Mouse (Mus musculus) limb, embryonic 14.5 days (tissue): ENCODE results near the gene Wdr31. TPM values are rescaled to one million over a fixed set of nuclear protein-coding genes. Genes with fewer than 3 reads are reported as not detected.

ENCODE experiments used
- ATAC-seq: fragments of 200-750 bp; cut with Nextera tagmentation; 2 replicates; pipeline ENCODE4 v1.8.0; 2017; ENCODE audit warnings: low read depth, moderate number of reproducible peaks, moderate TSS enrichment; ENCODE audit not compliant: low FRiP score
- DNase-seq: peaks from one replicate; pipeline ENCODE4 v3.0.0-alpha.2; 2015; ENCODE audit warnings: low spot score
- H3K27ac ChIP-seq: fragments of 300-500 bp; sonication (generic); replicated peaks from 2 replicates; pipeline ENCODE4 v1.5.1; 2014; ENCODE audit warnings: low read depth, mild to moderate bottlenecking, low read length, moderate library complexity, mixed read lengths
- H3K27me3 ChIP-seq: fragments of 300-500 bp; sonication (generic); 2 replicates; pipeline ENCODE4 v1.6.1; 2014; ENCODE audit warnings: low read length, mixed read lengths; ENCODE audit not compliant: control insufficient read depth, insufficient read depth
- H3K36me3 ChIP-seq: fragments of 300-500 bp; sonication (generic); 2 replicates; pipeline ENCODE4 v1.6.1; 2014; ENCODE audit warnings: mild to moderate bottlenecking, low read length, moderate library complexity, mixed read lengths; ENCODE audit not compliant: control insufficient read depth, insufficient read depth
- H3K4me1 ChIP-seq: fragments of 300-500 bp; sonication (generic); 2 replicates; pipeline ENCODE4 v1.6.1; 2014; ENCODE audit warnings: antibody characterized with exemption, low read length, mixed read lengths; ENCODE audit not compliant: control insufficient read depth, insufficient read depth
- H3K4me2 ChIP-seq: fragments of 300-500 bp; sonication (generic); replicated peaks from 2 replicates; pipeline ENCODE4 v1.6.1; 2014; ENCODE audit warnings: low read depth, mild to moderate bottlenecking, low read length, moderate library complexity; ENCODE audit not compliant: severe bottlenecking
- H3K4me3 ChIP-seq: fragments of 300-500 bp; sonication (generic); replicated peaks from 2 replicates; pipeline ENCODE4 v1.5.1; 2014; ENCODE audit warnings: low read length
- H3K9ac ChIP-seq: fragments of 300-500 bp; sonication (generic); 2 replicates; pipeline ENCODE4 v1.6.1; 2014; ENCODE audit warnings: mild to moderate bottlenecking, low read depth, low read length, moderate library complexity; ENCODE audit not compliant: severe bottlenecking
- H3K9me3 ChIP-seq: fragments of 300-500 bp; sonication (generic); 2 replicates; pipeline ENCODE4 v1.6.1; 2016; ENCODE audit warnings: low read length; ENCODE audit not compliant: control insufficient read depth
- POLR2A ChIP-seq: fragments of 200-500 bp; IDR thresholded peaks from 2 replicates; pipeline ENCODE4 v1.8.0; 2012; ENCODE audit warnings: inconsistent platforms, mild to moderate bottlenecking, moderate library complexity, borderline replicate concordance; ENCODE audit not compliant: insufficient read depth, insufficient read length; ENCODE audit errors: extremely low read depth
- WGBS: fragments of 180-500 bp; shearing (Covaris S2); extraction: QIAGEN DNeasy Blood & Tissue Kit; methylation state at CpG from one replicate; pipeline ENCODE4 v1.1.7; 2014; 5-methylcytosine and 5-hydroxymethylcytosine counted together
- polyA plus RNA-seq, 2 experiments: library from polyadenylated mRNA; depleted of rRNA in 1 of 2; stranded (reverse) in 1 of 2; unstranded in 1 of 2; fragments of >200 nt; fragmentation: Nextera tagmentation in 1 of 2; extraction: Ambion mirVana in 1 of 2; gene quantifications; 2 replicates each; pipeline versions ENCODE4 v1.2.1 to v1.2.3; 2012 to 2014

Wdr31 gene
- polyA plus RNA-seq, 2 experiments = 4.1 to 4.6 TPM

DNA sequence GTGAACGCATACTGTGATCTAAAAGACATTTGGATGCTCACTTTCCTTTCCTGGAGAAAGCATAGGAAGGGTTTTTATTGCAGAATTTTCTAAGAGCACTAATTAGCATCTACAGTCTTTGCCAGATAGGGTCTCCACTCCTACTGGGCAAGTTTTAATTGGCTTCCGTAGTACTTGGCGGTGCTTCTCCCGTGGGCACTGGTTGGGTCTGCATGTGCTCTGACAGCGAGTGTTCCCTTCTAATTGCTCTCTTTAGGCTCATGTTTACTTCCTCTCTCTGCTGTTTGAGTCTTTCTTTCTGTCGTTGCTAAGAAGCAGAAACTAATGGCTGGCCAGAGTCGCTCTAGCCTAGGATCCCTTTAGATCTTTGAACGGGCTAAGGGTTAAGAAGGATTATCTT, 52.2 kb downstream of the Wdr31 start:
- Histone ChIP-seq H3K27ac (no peak overlapping the region), H3K9ac (no peak overlapping the region), H3K27me3 (no peaks in the 10 kb centered on the region), H3K4me1 (no peaks in the 10 kb centered on the region), H3K36me3 (peaks cover 95% of the 10 kb centered on the region), H3K4me3 (no peak overlapping the region), H3K9me3 (no peaks in the 10 kb centered on the region), H3K4me2 (no peak overlapping the region)
- ATAC-seq (no peak), DNase-seq (no peak)
- WGBS = 80% methylated on average over 8 of the region's 8 CpGs
- TF ChIP-seq POLR2A = no peak

DNA sequence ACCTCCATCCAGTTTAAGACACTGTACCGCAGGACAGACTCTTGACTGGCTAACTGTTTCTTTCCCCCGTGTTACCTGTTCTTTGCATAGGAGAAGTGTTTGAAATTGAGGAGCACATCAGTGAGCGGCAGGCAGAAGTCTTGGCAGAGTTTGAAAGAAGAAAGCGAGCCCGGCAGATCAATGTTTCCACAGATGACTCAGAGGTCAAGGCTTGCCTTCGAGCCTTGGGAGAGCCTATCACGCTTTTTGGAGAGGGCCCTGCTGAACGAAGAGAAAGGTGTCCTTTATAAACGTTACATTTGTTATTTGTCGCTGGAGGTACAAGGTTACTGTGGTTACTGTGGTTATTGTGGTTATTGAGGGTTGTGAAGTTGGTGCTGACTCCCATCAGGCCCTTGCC, 59.1 kb downstream of the Wdr31 start:
- H3K4me1 ChIP-seq = peaks cover 12% of the 10 kb centered on the region; the same call in 1 of the 2 replicates
- no peak overlapping the region for H3K4me2 ChIP-seq
- no peaks in the 10 kb centered on the region for H3K27me3 ChIP-seq
- TF ChIP-seq POLR2A = no peak
- no peaks in the 10 kb centered on the region for H3K9me3 ChIP-seq
- H3K9ac ChIP-seq = no peak overlapping the region
- no peak overlapping the region for H3K4me3 ChIP-seq
- 96% methylated on average over 10 of the region's 10 CpGs for WGBS
- DNase-seq = no peak
- no peak for ATAC-seq
- H3K27ac ChIP-seq = no peak overlapping the region
- peaks cover 60% of the 10 kb centered on the region for H3K36me3 ChIP-seq

DNA sequence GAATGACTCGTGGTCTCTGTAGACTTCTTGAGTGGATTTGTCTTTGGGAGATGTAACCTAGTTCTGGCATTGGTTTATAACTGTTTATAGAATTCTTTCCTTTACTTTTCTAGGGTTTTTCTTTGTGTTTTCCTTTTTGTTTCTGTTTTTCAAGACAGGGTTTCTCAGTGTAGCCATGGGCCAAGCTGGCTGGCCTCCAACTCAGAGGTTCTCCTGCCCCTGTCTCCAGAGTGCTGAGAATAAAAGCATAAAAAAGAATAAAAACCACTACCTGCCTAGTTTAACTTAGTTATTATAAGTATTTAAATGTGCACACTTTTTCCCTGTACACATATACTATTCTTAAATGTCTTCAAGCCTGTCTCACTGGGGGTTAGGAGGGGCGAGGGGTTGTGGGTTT, 60.4 kb downstream of the Wdr31 start:
- H3K27me3 ChIP-seq = no peaks in the 10 kb centered on the region
- TF ChIP-seq POLR2A = no peak
- DNase-seq (no peak), ATAC-seq (no peak)
- no peak overlapping the region for H3K4me3 ChIP-seq
- H3K9ac ChIP-seq = 0 out of 2 replicates have a peak overlapping the region, but pooled peaks have one; percentile 32
- no peak overlapping the region for H3K27ac ChIP-seq
- peaks cover 18% of the 10 kb centered on the region; the same call in 1 of the 2 replicates for H3K4me1 ChIP-seq
- 82% methylated on average over 2 of the region's 2 CpGs for WGBS
- H3K9me3 ChIP-seq = no peaks in the 10 kb centered on the region
- H3K4me2 ChIP-seq = peak overlapping the region; percentile 69
- H3K36me3 ChIP-seq = peaks cover 47% of the 10 kb centered on the region

DNA sequence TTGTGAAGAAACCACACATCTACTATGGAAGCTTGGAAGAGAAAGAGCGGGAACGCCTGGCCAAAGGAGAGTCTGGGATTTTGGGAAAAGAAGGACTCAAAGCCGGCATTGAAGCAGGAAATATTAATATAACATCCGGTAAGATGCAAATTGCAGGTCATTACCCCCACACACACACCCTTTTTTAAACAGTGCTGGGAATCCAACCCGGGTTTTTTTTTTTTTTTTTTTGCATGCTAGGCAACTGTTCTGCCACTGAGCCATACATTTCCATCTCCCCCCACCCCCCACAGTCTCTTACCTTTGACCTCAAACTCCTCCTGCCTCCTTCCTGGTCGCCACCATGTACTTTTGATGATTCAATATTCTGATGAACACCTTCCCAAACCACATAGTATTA, 61.1 kb downstream of the Wdr31 start:
- Histone ChIP-seq H3K4me1 (peaks cover 18% of the 10 kb centered on the region; the same call in 1 of the 2 replicates), H3K4me2 (peak overlapping the region; percentile 69), H3K27me3 (no peaks in the 10 kb centered on the region), H3K27ac (peak overlapping the region; percentile 83; the same call in 1 of the 2 replicates), H3K4me3 (peak overlapping the region; percentile 62), H3K9me3 (no peaks in the 10 kb centered on the region), H3K9ac (peak overlapping the region; percentile 70), H3K36me3 (peaks cover 43% of the 10 kb centered on the region)
- no peak for ATAC-seq
- no peak for TF ChIP-seq POLR2A
- no peak for DNase-seq
- WGBS = 30% methylated on average over 6 of the region's 6 CpGs

DNA sequence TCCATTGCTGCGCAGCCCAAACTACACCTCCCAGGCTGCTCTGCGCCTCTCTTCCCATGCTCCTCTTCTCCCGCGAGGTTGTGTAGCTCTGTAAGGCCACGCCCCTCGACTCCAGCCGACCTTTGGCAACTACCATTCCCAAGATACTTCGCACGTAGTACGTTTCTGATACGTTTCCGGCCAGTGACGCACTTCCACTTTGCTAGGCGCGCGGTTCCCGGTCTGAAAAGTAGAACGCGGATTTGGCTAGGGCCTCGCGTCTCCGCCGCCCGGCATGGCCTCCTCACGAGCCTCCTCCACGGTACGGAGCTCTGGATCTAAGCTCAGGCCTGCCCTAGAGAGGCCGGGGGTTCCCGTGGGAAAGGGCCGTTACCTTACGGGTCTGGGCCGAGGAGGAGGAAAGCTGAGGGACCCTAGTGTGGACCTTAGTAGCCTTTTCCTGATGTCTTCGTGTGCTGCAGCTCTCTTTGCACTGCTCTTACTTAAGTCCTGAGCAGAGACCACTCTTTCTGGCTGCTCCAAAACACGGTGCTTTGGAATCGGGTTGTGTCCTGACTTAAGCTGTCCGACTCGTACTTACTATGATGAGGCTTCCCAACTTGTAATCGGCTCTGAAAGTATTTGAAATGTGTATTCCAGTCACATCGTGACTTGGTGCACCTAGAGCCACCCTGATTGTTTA, 62.0 kb downstream of the Wdr31 start, which contains the start of the genes Cdc26 and Prpf4:
TSS of gene Cdc26 (minus strand) at position 42 of the 682 bp plus-strand sequence.
TSS of gene Prpf4 (plus strand) at position 197 of the 682 bp plus-strand sequence.
- ATAC-seq = peak; percentile 99
- Histone ChIP-seq H3K9ac (peak within 1 kb of the TSS; percentile 76), H3K27me3 (no peaks in the 10 kb centered on the region), H3K4me3 (peak within 1 kb of the TSS; percentile 62), H3K36me3 (peaks cover 41% of the 10 kb centered on the region), H3K4me2 (peak within 1 kb of the TSS; percentile 69), H3K4me1 (peaks cover 18% of the 10 kb centered on the region; the same call in 1 of the 2 replicates), H3K27ac (peak within 1 kb of the TSS; percentile 87), H3K9me3 (no peaks in the 10 kb centered on the region)
- 0 out of 2 replicates have a peak, but pooled peaks have one; percentile 26 for TF ChIP-seq POLR2A
- peak; percentile 100 for DNase-seq
- WGBS = under 1% methylated on average over 39 of the region's 39 CpGs
